Mouse (Mus musculus) forebrain, embryonic 10.5 days (tissue): Measurements from ENCODE around the gene Sulf2. TPM values are rescaled to one million over a fixed set of nuclear protein-coding genes. Genes with fewer than 3 reads are reported as not detected.
"Not testable (repeated sequence)": the region's sequence is repeated elsewhere in the genome, so short reads cannot be mapped to it uniquely, and the experiment has no call there.

Experiments
- DNase-seq: peaks from one replicate; pipeline ENCODE4 v3.0.0-alpha.2; 2017; ENCODE audit warnings: low spot score; ENCODE audit errors: extremely low spot score
- H3K27ac ChIP-seq: fragments of 300-500 bp; sonication (generic); 2 replicates; pipeline ENCODE4 v1.5.1; 2016; ENCODE audit warnings: mild to moderate bottlenecking
- H3K27me3 ChIP-seq: fragments of 300-500 bp; sonication (generic); 2 replicates; pipeline ENCODE4 v1.6.1; 2016; ENCODE audit warnings: mild to moderate bottlenecking; ENCODE audit not compliant: poor library complexity, severe bottlenecking
- H3K36me3 ChIP-seq: fragments of 300-500 bp; sonication (generic); replicated peaks from 2 replicates; pipeline ENCODE4 v1.6.1; 2016; ENCODE audit warnings: mild to moderate bottlenecking, moderate library complexity
- H3K4me1 ChIP-seq: fragments of 300-500 bp; sonication (generic); 2 replicates; pipeline ENCODE4 v1.6.1; 2016
- H3K4me3 ChIP-seq: fragments of 300-500 bp; sonication (generic); 2 replicates; pipeline ENCODE4 v1.5.1; 2016; ENCODE audit warnings: mild to moderate bottlenecking, moderate library complexity
- H3K9me3 ChIP-seq: fragments of 300-500 bp; sonication (generic); 2 replicates; pipeline ENCODE4 v1.6.1; 2016; ENCODE audit warnings: mild to moderate bottlenecking, moderate library complexity
- WGBS: fragments of 180-500 bp; shearing (Covaris S2); methylation state at CpG from one replicate; pipeline ENCODE4 v1.1.7; 2016; 5-methylcytosine and 5-hydroxymethylcytosine counted together
- polyA plus RNA-seq: library from polyadenylated mRNA; unstranded; fragments of >200 nt; fragmentation: Nextera tagmentation; extraction: Ambion mirVana; gene quantifications from 2 replicates; pipeline ENCODE4 v1.2.1, GENCODE M21; 2016

The Sulf2 gene
- polyA plus RNA-seq, 1 experiment from 2014 or later: 71.1 TPM

DNA sequence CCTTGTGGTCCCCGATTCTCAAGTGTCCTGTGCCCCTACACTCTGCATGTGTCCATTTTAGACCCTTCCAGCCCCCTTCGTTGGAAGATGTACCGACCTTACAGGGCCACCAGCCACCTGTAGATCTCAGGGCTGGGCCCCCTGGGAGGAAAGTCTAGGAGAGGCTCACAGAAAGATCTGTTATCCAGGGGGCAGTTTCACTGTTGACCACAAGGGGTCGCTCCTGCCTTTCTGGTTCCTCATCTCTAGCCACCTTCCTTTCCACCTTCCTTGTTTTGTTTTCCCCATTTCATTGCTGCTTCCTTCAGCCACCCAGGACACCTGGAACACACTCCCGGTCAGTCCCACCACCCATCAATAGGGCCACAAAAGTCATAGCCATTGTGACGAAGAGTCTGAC, 70.5 kb downstream of the Sulf2 start:
- peak; percentile 62 for DNase-seq
- Histone ChIP-seq H3K4me1 (peaks cover 17% of the 10 kb centered on the region), H3K36me3 (peaks cover 90% of the 10 kb centered on the region)
- not testable (repeated sequence) for H3K27ac ChIP-seq, H3K27me3 ChIP-seq, H3K9me3 ChIP-seq, H3K4me3 ChIP-seq
- 42% methylated on average over 6 of the region's 6 CpGs for WGBS

DNA sequence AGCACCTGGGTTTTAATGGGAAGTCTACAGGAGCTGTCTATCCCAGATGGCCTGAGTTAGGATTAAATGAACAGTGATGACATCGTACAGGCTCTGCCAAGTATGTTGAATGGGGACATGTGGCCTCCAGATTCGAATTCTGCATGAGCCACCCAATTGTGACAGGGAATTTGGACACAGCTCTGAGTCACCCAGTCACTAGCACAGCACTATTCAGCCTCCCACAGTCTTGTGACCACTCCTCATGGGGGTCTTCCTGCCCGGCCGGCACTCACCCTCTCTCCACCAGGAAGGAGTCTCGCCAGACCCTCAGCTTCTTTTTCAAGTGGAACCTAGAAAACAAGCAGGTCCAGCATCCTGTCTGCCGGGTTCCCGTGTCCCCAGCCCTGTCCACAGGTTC, 71.4 kb downstream of the Sulf2 start:
- Histone ChIP-seq H3K27ac (no peak overlapping the region), H3K9me3 (no peaks in the 10 kb centered on the region), H3K27me3 (no peaks in the 10 kb centered on the region), H3K4me3 (no peak overlapping the region), H3K4me1 (peaks cover 19% of the 10 kb centered on the region), H3K36me3 (peaks cover 91% of the 10 kb centered on the region)
- DNase-seq: no peak
- 88% methylated on average over 7 of the region's 7 CpGs for WGBS

DNA sequence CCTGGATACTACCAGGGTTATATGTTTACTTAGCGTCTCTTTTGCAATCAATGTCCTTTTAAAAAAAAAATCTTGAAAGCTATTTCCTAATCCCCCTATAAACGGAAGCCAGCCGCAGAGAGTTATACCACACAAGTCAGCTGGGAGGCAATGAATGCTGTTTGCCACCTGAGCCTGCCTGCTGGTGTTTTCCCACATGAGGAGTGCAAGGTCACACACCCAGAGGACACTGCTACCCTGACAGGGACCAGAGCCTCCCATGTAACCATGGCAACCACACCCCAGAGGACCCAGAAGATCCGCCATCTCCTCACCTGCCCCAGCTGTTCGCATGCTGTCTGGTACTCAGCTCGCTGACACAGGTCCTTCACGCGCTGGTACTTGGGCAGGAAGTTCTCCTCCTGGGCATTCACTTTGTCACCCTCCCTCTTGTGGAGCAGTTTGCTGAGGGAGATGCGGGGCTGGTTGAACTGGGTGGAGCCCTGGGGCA, 71.9 kb downstream of the Sulf2 start:
- Histone ChIP-seq H3K27me3 (no peaks in the 10 kb centered on the region), H3K4me3 (no peak overlapping the region), H3K9me3 (no peaks in the 10 kb centered on the region), H3K27ac (no peak overlapping the region), H3K36me3 (peaks cover 91% of the 10 kb centered on the region), H3K4me1 (peaks cover 19% of the 10 kb centered on the region)
- no peak for DNase-seq
- 91% methylated on average over 9 of the region's 9 CpGs for WGBS

DNA sequence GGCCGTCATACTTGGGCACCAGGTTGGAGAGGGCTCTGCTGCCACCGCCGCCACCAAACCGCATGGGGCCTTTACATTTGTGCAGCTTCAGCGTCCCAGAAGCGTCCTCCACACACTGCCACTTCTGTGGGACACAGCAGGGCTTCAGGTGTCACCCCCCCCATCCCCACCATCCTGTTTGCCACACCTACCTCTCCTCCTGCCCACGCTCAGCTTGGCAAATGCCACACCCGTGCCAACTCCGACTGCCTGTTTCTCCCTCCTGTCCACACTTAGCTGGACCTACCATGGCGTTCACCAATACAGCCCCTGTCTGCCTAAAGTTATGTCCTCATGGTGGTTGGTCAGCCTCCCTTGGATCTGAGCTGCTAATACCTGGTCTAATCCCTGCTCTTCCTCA, 72.8 kb downstream of the Sulf2 start:
- Histone ChIP-seq H3K27me3 (no peaks in the 10 kb centered on the region), H3K4me3 (no peak overlapping the region), H3K27ac (no peak overlapping the region), H3K36me3 (peaks cover 94% of the 10 kb centered on the region), H3K4me1 (peaks cover 19% of the 10 kb centered on the region), H3K9me3 (no peaks in the 10 kb centered on the region)
- 87% methylated on average over 10 of the region's 10 CpGs for whole genome bisulfite sequencing
- no peak for DNase-seq

DNA sequence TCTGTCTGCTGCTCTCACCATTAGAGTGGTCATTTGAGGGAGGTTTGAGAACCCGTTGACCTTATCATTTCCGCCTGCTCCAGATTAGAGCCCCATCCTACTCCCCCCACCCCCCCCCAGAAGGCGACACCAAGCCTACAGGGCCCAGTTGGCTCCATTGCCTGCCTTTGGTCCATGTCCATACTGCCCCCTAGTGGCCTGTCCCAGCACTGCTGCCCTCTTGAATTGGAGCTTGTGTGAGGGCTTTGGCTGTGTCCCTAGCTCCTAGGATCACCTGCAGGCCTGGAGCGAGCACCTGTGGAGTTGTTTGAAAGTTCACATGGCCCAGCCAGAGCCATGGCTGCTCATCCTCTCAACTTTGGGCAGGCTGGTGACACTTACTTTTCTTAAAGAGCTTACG, 73.3 kb downstream of the Sulf2 start:
- Histone ChIP-seq H3K4me3 (no peak overlapping the region), H3K9me3 (no peaks in the 10 kb centered on the region), H3K27ac (no peak overlapping the region), H3K27me3 (no peaks in the 10 kb centered on the region), H3K36me3 (peaks cover 94% of the 10 kb centered on the region), H3K4me1 (peaks cover 19% of the 10 kb centered on the region)
- DNase-seq: peak; percentile 75
- WGBS: 74% methylated on average over 5 of the region's 5 CpGs

DNA sequence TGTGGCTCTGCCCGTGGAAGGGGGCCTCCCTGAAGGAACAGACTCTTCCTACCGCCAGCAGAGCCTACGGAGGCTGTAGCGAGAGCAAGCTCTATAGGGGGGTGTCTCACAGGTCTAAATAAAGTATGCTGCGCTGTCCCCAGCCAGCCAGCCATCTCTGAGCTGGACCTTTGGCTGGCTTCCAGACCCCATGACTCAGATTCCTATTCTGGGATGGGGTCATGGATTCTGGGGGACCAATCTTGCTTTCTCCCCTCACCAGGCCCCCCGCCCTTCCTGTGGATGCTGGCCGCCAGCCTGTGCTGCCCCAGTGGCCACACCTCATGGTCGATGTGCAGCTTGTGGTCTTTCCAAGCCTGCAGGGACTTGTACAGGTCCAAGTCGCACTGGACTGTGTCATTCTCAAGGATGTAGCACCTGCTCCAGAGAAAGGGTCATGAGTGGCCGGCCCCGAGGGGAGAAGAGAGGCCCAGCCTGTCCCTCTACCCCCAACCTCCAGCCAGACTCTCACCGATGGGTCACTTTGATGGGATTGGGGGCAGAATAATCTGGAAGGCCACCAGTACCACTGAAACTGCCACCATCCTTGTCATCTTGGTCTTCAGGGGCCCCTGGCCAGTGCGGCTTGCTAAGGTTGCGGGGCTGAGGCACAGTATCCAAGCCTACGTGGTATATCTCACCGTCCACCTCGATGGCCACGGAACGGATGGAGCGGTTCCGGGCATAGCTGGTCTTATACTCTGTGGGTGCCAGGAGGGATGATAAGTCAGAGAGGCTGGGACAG, 74.3 kb downstream of the Sulf2 start:
- H3K4me1 ChIP-seq: peaks cover 19% of the 10 kb centered on the region
- peak overlapping the region; percentile 11; the same call in 1 of the 2 replicates for H3K27ac ChIP-seq
- H3K4me3 ChIP-seq: no peak overlapping the region
- H3K27me3 ChIP-seq: no peaks in the 10 kb centered on the region
- WGBS: 93% methylated on average over 21 of the region's 21 CpGs
- H3K36me3 ChIP-seq: peaks cover 92% of the 10 kb centered on the region
- no peak for DNase-seq
- no peaks in the 10 kb centered on the region for H3K9me3 ChIP-seq

DNA sequence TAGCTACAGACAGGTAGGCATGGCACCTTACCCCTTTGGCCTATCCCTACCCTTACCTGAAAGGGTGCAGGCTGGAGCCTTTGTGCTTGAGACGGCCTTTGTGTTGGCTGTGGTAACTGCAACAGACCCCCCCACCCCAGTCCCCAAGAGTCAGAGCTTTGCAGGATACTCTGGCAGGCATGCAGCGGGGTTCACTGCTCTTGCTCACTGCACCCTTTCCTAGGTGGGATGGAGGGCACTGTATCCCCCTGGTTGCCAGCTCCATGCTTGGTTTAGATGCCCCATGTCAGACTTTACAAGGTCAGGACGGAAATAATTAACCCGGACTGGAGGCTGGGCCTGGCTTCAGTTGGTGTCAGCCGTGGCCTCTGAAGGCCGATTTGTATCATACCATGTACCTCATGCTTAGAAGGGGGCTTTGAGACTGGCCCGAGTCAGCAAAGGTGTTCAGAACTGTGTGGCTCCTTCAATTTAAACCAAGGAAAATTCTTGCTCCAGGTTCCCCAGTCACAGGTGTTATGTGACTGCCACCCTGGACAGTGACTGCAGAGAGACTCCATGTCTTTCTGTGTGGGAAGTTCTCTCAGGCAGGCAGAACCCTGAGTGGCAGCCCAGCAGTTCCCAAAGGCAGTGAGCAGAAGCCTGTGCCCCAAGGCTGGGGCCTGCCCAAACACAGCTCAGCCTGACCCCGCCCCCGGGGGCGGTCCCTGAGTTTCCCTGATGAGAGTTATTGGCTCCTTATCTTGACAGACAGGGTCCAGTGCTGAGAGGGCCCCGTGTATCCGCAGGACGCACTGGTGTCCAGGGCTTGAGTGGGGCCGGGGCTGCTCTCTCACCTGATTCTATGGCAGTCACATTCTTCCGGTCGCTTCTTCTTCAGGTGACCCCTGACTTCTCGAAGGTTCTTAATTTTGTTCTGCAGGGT, 75.2 kb downstream of the Sulf2 start:
- WGBS: 64% methylated on average over 17 of the region's 17 CpGs
- peak; percentile 54 for DNase-seq
- Histone ChIP-seq H3K4me1 (peaks cover 24% of the 10 kb centered on the region), H3K4me3 (no peak overlapping the region), H3K27me3 (no peaks in the 10 kb centered on the region), H3K36me3 (peaks cover 91% of the 10 kb centered on the region), H3K27ac (0 out of 2 replicates have a peak overlapping the region, but pooled peaks have one; percentile 11), H3K9me3 (no peaks in the 10 kb centered on the region)

DNA sequence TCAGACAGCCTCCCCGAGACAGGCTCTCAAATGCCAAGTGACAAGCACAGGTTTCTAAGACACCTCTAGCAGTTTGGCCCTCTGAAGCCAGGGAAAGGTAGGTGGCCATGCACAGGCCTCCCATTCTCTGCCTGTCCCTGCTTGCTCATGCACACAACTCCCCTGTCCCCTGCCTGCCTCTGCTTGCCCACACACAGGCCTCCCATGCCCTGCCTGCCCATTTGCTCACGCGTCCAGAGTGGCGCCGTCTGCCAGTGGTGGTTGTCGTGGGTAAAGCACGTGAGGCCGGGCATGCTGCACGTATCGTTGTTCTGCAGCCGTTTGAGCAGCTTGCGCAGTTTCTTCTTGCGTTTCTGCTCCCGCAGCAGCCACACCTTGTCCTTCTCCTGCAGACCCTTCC, 76.2 kb downstream of the Sulf2 start:
- DNase-seq: no peak
- Histone ChIP-seq H3K4me1 (peaks cover 32% of the 10 kb centered on the region), H3K36me3 (peaks cover 97% of the 10 kb centered on the region), H3K4me3 (no peak overlapping the region), H3K27ac (no peak overlapping the region), H3K9me3 (no peaks in the 10 kb centered on the region), H3K27me3 (no peaks in the 10 kb centered on the region)
- 95% methylated on average over 14 of the region's 14 CpGs for WGBS

DNA sequence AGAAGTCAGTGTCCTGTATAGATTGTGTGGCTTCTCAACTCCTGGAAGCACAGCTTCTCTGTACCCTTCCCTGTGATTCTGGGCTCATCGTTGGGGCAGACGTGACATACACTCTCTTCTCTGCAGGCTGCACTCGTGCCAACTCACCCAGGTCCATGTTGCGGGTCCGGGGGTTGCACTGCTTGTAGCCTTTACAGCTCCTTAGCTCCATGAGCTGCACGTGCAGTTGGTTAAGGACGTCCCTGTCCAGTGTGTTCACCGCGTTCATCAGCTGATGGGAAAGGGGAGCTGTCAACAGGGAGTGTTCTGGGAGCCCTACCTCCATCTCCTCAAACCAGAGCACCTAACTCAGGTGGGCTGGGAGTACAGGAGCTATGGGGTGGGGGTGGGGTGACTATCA, 78.1 kb downstream of the Sulf2 start:
- no peak for DNase-seq
- H3K4me1 ChIP-seq: peaks cover 34% of the 10 kb centered on the region
- H3K27me3 ChIP-seq: no peaks in the 10 kb centered on the region
- no peaks in the 10 kb centered on the region for H3K9me3 ChIP-seq
- H3K27ac ChIP-seq: no peak overlapping the region
- peaks cover 97% of the 10 kb centered on the region for H3K36me3 ChIP-seq
- no peak overlapping the region for H3K4me3 ChIP-seq
- WGBS: 94% methylated on average over 9 of the region's 9 CpGs

DNA sequence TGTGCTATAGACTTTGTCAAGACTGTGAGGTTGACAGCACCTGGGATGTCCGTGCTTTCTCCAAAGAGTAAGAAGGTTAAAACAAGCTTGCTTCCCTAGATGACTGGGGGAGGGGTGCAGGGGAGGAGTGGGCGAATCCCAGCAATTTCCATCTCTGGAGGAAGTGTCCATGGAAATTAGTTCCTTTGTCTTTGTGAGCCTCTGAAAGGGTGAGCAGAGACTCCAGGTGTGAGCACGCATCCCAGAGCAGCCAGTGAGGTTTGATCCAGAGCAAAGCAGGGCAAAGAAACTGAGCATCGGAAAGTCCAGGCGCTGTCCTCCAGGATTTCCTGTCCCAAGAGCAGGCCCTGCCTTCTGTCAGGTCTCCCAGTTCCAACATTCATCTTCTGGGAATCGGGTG, 81.1 kb downstream of the Sulf2 start:
- no peak for DNase-seq
- 72% methylated on average over 6 of the region's 6 CpGs for WGBS
- H3K36me3 ChIP-seq: peaks cover 96% of the 10 kb centered on the region
- no peaks in the 10 kb centered on the region for H3K27me3 ChIP-seq
- no peaks in the 10 kb centered on the region for H3K9me3 ChIP-seq
- peak overlapping the region; percentile 15; the same call in 1 of the 2 replicates for H3K27ac ChIP-seq
- peaks cover 16% of the 10 kb centered on the region for H3K4me1 ChIP-seq
- H3K4me3 ChIP-seq: no peak overlapping the region

DNA sequence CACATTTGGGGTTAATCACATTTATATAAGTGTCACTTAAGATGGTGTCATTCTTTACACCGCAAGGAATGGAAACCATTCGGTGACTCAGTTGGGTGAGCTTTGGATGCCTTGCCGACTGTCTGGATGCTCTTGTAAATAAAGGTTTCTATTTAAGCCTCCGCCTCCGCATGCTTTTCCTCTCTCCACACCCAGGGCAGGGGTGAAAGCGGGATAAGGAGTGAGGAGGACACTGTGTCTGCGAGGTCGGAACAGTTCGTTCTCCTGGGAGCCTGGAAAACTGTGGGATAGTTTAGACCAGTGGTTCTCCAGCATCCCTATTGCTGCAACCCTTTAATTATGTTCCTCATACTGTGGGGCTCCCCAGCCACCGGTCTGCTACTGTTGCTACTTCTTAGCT, 82.4 kb downstream of the Sulf2 start:
- 88% methylated on average over 10 of the region's 10 CpGs for WGBS
- H3K27ac ChIP-seq: no peak overlapping the region

DNA sequence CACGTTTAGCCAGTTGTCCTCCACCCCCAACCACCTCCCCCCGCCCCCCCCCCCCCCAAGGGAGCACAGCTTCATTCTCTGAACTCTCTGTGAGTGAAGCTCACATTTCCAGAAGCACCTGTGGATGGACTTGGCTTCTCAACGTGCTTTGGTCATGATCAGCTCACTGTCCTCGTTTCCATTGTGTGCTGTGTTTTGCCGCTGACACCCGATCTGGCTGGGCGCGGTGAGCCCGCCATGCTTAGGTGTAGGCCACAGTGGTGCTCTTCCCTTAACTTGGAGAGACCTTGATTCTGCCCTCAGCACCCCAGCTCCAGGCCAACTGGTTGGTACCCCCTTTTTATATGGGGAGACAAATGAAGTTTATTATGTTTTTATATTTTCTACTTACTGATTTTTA, 83.6 kb downstream of the Sulf2 start:
- 88% methylated on average over 9 of the region's 9 CpGs for WGBS
- no peak for DNase-seq
- Histone ChIP-seq H3K9me3 (no peaks in the 10 kb centered on the region), H3K4me1 (peaks cover 16% of the 10 kb centered on the region), H3K4me3 (no peak overlapping the region), H3K36me3 (peaks cover 95% of the 10 kb centered on the region), H3K27me3 (no peaks in the 10 kb centered on the region), H3K27ac (no peak overlapping the region)

More for the DNA sequence above, 82.4 kb downstream of the Sulf2 start:
- H3K9me3 ChIP-seq: no peaks in the 10 kb centered on the region
- peaks cover 96% of the 10 kb centered on the region for H3K36me3 ChIP-seq
- H3K4me3 ChIP-seq: no peak overlapping the region
- DNase-seq: no peak
- no peaks in the 10 kb centered on the region for H3K27me3 ChIP-seq
- peaks cover 16% of the 10 kb centered on the region for H3K4me1 ChIP-seq

DNA sequence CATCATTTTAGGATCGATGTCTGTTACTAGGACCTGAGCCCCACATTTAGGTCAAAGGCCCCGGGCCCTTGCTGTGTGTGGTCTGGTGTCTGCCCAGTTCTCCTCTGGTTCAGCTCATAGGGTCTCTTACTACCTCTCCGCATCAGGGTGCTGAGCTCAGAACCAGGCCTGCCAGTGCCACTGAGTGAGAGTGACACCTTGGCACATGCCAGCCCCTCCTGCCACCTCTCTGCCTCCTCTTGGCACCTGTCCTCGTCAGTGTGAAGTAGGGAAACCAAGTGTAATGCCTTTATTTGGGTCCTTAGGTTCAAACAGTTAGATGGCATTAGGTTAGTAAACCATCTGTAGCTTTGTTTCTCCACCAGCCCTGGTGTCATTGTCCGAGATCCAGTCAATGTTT, 84.0 kb downstream of the Sulf2 start:
- H3K9me3 ChIP-seq: no peaks in the 10 kb centered on the region
- H3K27me3 ChIP-seq: no peaks in the 10 kb centered on the region
- no peak overlapping the region for H3K27ac ChIP-seq
- peaks cover 16% of the 10 kb centered on the region for H3K4me1 ChIP-seq
- peaks cover 95% of the 10 kb centered on the region for H3K36me3 ChIP-seq
- 92% methylated on average over 5 of the region's 5 CpGs for WGBS
- no peak for DNase-seq
- H3K4me3 ChIP-seq: no peak overlapping the region
